Mouse (Mus musculus): ENCODE results near the gene Tldc1.

Gene Tldc1

GRCm38 (mm10) chr8:119723676-119724075, 54.5 kb downstream of the Tldc1 start:
- no peak for DNase-seq (ENCODE audit: low spot score)

- DNase-seq (ENCODE audit: low spot score) = no peak
These were observed 55.9 kb downstream of the Tldc1 start for GRCm38 (mm10) chr8:119722348-119722747.

GRCm38 (mm10) chr8:119719011-119719501, 59.2 kb downstream of the Tldc1 start:
- no peak for DNase-seq (ENCODE audit: low spot score)

GRCm38 (mm10) chr8:119717765-119718164, 60.5 kb downstream of the Tldc1 start:
- DNase-seq (ENCODE audit: low spot score) = peak; percentile 76

GRCm38 (mm10) chr8:119716730-119717299, 61.4 kb downstream of the Tldc1 start:
- no peak for DNase-seq (ENCODE audit: low spot score)

- DNase-seq (ENCODE audit: low spot score) = no peak
These were observed 63.0 kb downstream of the Tldc1 start for GRCm38 (mm10) chr8:119715221-119715620.

- no peak for DNase-seq (ENCODE audit: low spot score)
These were observed 64.8 kb downstream of the Tldc1 start for GRCm38 (mm10) chr8:119713421-119713820.

- no peak for DNase-seq (ENCODE audit: low spot score)
These were observed 66.0 kb downstream of the Tldc1 start for GRCm38 (mm10) chr8:119712226-119712625.
